ENCODE assay signal across 8 mouse cellular contexts in the genomic region with DNA sequence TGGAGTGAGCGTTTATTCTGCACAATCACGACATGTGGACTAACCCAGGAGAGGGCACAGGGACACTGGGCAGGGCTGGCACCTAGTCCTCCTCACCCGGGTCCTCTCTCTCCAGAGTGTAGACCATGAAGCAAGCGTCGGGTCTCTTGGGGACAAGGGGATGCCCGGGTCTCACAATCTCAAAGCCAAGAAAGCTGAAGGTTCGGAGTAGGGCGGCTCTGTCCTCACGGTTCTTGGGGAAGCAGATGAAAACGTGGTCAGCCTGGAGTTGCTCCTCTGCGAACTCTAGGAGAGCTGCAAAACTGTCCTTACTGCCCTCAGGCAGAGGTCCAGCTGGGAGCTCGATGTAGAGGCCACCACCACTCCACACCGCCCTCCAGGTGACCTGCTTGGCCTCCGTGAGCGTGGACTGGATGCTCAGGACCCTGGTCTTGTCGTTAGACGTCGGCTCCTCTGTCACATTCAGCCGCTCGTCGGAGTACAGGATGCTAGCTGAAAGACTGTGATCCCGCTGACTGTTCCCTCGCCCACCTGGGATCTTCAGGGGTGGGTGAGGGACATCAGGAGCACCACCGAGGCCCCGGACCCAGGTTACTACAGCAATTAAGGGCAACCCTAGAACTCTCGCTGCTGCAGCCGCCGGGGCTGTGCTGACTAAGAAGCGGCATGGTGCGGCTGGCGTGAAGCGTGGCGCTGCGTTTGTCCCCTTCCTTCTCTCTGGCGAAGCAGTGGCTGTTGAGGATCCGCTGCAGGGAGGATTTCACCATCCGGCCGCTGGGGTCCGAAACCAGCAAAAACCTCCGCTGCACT. TPM values are rescaled to one million over a fixed set of nuclear protein-coding genes. Genes with fewer than 3 reads are reported as not detected.
DNase-seq lines count a peak whose midpoint lies in the region; ATAC-seq and TF ChIP-seq lines count a peak whose summit lies in the region.
"Not testable (repeated sequence)": the region's sequence is repeated elsewhere in the genome, so short reads cannot be mapped to it uniquely, and the experiment has no call there.

No protein-coding gene starts in this region.

- H3K4me1 ChIP-seq in forebrain, embryonic 15.5 days; kidney, embryonic 15.5 days; liver, embryonic 13.5 days (replicated peaks); midbrain, embryonic 11.5 days (ENCODE audit: control insufficient read depth, insufficient read depth, low read length); olfactory bulb, adult 2 months (ENCODE audit: control insufficient read depth, insufficient read depth, low read length): not testable (repeated sequence)

- not testable (repeated sequence) for TF ChIP-seq POLR2A in olfactory bulb, adult 2 months (IDR thresholded peaks at IDR 0.05; ENCODE audit: insufficient read depth, low read depth, low read length)

- H3K4me3 ChIP-seq in forebrain, embryonic 15.5 days, result peak overlapping the region; percentile 39
- H3K4me3 ChIP-seq in kidney, embryonic 15.5 days (replicated peaks), result peak overlapping the region; percentile 33
- peak overlapping the region; percentile 25 for H3K4me3 ChIP-seq in liver, embryonic 13.5 days (replicated peaks)
- peak overlapping the region; percentile 18; the same call in 1 of the 2 replicates for H3K4me3 ChIP-seq in midbrain, embryonic 11.5 days (ENCODE audit: low read depth, low read length)
- H3K4me3 ChIP-seq in olfactory bulb, adult 2 months (ENCODE audit: insufficient read depth, low read depth, low read length), result peak overlapping the region; percentile 40

- peak; percentile 80 for ATAC-seq in forebrain, embryonic 15.5 days (replicated peaks)
- ATAC-seq in hematopoietic stem cell, adult 5-6 weeks (replicated peaks in 1 of 2; ENCODE audit: insufficient read depth in 1 of 2, low FRiP score in 2 of 2, low TSS enrichment in 1 of 2, low read depth in 1 of 2, poor library complexity in 2 of 2, severe bottlenecking in 2 of 2), result peak; percentile 91 to 94
- peak; percentile 70 for ATAC-seq in kidney, embryonic 15.5 days (replicated peaks; ENCODE audit: low FRiP score)
- peak; percentile 23; the same call in 1 of the 2 replicates for ATAC-seq in liver, embryonic 13.5 days (ENCODE audit: low read depth)
- ATAC-seq in midbrain, embryonic 11.5 days (ENCODE audit: low FRiP score), result peak; percentile 86

- H3K9me3 ChIP-seq in forebrain, embryonic 15.5 days; kidney, embryonic 15.5 days (replicated peaks); liver, embryonic 13.5 days (replicated peaks); midbrain, embryonic 11.5 days (ENCODE audit: control insufficient read depth, low read length): not testable (repeated sequence)

- H3K36me3 ChIP-seq in forebrain, embryonic 15.5 days; kidney, embryonic 15.5 days; liver, embryonic 13.5 days; midbrain, embryonic 11.5 days (ENCODE audit: control insufficient read depth, insufficient read depth, low read length): not testable (repeated sequence)

- not testable (repeated sequence) for TF ChIP-seq CTCF in olfactory bulb, adult 2 months (IDR thresholded peaks at IDR 0.05; ENCODE audit: insufficient read depth, low read depth, low read length)

- H3K4me2 ChIP-seq in forebrain, embryonic 15.5 days (replicated peaks), result peak overlapping the region; percentile 53
- H3K4me2 ChIP-seq in kidney, embryonic 15.5 days, result peak overlapping the region; percentile 57
- H3K4me2 ChIP-seq in liver, embryonic 13.5 days, result peak overlapping the region; percentile 43
- H3K4me2 ChIP-seq in midbrain, embryonic 11.5 days, result peak overlapping the region; percentile 45

- DNase-seq in Muller cell, postnatal 12 days (ENCODE audit: inconsistent ontology term), result peak; percentile 0
- peak; percentile 16 for DNase-seq in embryo, embryonic 9.5 days (ENCODE audit: extremely low spot score)
- DNase-seq in liver, embryonic 13.5 days, result not testable (repeated sequence)
- peak; percentile 86 for DNase-seq in midbrain, embryonic 11.5 days (ENCODE audit: low spot score, missing footprints)

- not testable (repeated sequence) for H3K27ac ChIP-seq in forebrain, embryonic 15.5 days (replicated peaks); kidney, embryonic 15.5 days; liver, embryonic 13.5 days; midbrain, embryonic 11.5 days (ENCODE audit: low read depth, low read length); olfactory bulb, adult 2 months (ENCODE audit: insufficient read depth, low read depth, low read length)

- not testable (repeated sequence) for H3K27me3 ChIP-seq in forebrain, embryonic 15.5 days; kidney, embryonic 15.5 days; liver, embryonic 13.5 days; midbrain, embryonic 11.5 days (ENCODE audit: control insufficient read depth, insufficient read depth, low read length)

- peak overlapping the region; percentile 35 for H3K9ac ChIP-seq in forebrain, embryonic 15.5 days (replicated peaks)
- H3K9ac ChIP-seq in kidney, embryonic 15.5 days; liver, embryonic 13.5 days: not testable (repeated sequence)
- H3K9ac ChIP-seq in midbrain, embryonic 11.5 days (ENCODE audit: low read length), result peak overlapping the region; percentile 40

- WGBS in forebrain, embryonic 15.5 days, result 5% methylated on average over 32 of the region's 40 CpGs
- 4% methylated on average over 34 of the region's 40 CpGs for WGBS in kidney, embryonic 15.5 days
- WGBS in liver, embryonic 13.5 days (ENCODE audit: insufficient replicate concordance), result 5% methylated on average over 34 of the region's 40 CpGs
- 4% methylated on average over 29 of the region's 40 CpGs for whole genome bisulfite sequencing in midbrain, embryonic 11.5 days
- WGBS in olfactory bulb, adult 2 months, result 6% methylated on average over 36 of the region's 40 CpGs

RNA-seq across cellular contexts. Expression of a gene that starts 28.5 kb away (rescaled TPM):
- polyA plus RNA-seq in forebrain, embryonic 15.5 days (2015; fragmentation: Nextera tagmentation; extraction: Ambion mirVana), result 27.0 and 29.4 TPM in 2 replicates
- 82.4 and 90.0 TPM in 2 replicates for total RNA-seq in hematopoietic stem cell, adult 5-6 weeks (2017)
- 32.7 and 33.7 TPM in 2 replicates for polyA plus RNA-seq in kidney, embryonic 15.5 days (2015; fragmentation: Nextera tagmentation; extraction: Ambion mirVana)
- polyA plus RNA-seq in liver, embryonic 13.5 days (2015; fragmentation: Nextera tagmentation; extraction: Ambion mirVana), result 17.0 and 19.1 TPM in 2 replicates
- 31.7 and 33.0 TPM in 2 replicates for polyA plus RNA-seq in midbrain, embryonic 11.5 days (2014; fragmentation: Nextera tagmentation; extraction: Ambion mirVana)
- not detected in 2 replicates for polyA plus RNA-seq in olfactory bulb, adult 2 months (2012; ENCODE audit: insufficient read depth, insufficient read length, low replicate concordance, missing spikeins)

RNA-seq across cellular contexts. Expression of a gene that starts 56.9 kb away (rescaled TPM):
- 34.1 and 39.5 TPM in 2 replicates for polyA plus RNA-seq in forebrain, embryonic 15.5 days (2015; fragmentation: Nextera tagmentation; extraction: Ambion mirVana)
- total RNA-seq in hematopoietic stem cell, adult 5-6 weeks (2017), result not detected in 2 replicates
- polyA plus RNA-seq in kidney, embryonic 15.5 days (2015; fragmentation: Nextera tagmentation; extraction: Ambion mirVana), result 5.8 and 8.5 TPM in 2 replicates
- 0.36 and 0.37 TPM in 2 replicates for polyA plus RNA-seq in liver, embryonic 13.5 days (2015; fragmentation: Nextera tagmentation; extraction: Ambion mirVana)
- 46.9 and 54.6 TPM in 2 replicates for polyA plus RNA-seq in midbrain, embryonic 11.5 days (2014; fragmentation: Nextera tagmentation; extraction: Ambion mirVana)
- polyA plus RNA-seq in olfactory bulb, adult 2 months (2012; ENCODE audit: insufficient read depth, insufficient read length, low replicate concordance, missing spikeins), result not detected in 2 replicates

Comparison
In these comparisons a context has a peak if more than half of its experiments do, and no peak if none do; other contexts are left out.
1. ATAC-seq: peak in every context shown above with its lines; median percentile 92 in hematopoietic stem cell, adult 5-6 weeks; 86 in midbrain, embryonic 11.5 days; 80 in forebrain, embryonic 15.5 days; 70 in kidney, embryonic 15.5 days; 23 in liver, embryonic 13.5 days.
2. RNA of a gene that starts 28.5 kb away (polyA plus RNA-seq): 32.7 to 33.7 TPM in kidney, embryonic 15.5 days, 31.7 to 33.0 TPM in midbrain, embryonic 11.5 days, 27.0 to 29.4 TPM in forebrain, embryonic 15.5 days and 17.0 to 19.1 TPM in liver, embryonic 13.5 days; not detected in olfactory bulb, adult 2 months; every median in the first group is over 10 times any median in the second.
3. Peak in every context shown above with its lines, with median percentiles within 50 percentile points of each other: H3K4me2 ChIP-seq and H3K4me3 ChIP-seq.